Mouse (Mus musculus) right cerebral cortex, postnatal 36 days (tissue): ENCODE measurements around the gene Pate2.
A peak's percentile ranks its signal among the peaks of the same experiment; 100 is the strongest.

ENCODE experiments used
- DNase-seq, 2 experiments: peaks; one replicate each; pipeline ENCODE4 v3.0.0; 2022; ENCODE audit warnings: low spot score in 2 of 2, mixed read lengths in 1 of 2

Gene Pate2

DNA sequence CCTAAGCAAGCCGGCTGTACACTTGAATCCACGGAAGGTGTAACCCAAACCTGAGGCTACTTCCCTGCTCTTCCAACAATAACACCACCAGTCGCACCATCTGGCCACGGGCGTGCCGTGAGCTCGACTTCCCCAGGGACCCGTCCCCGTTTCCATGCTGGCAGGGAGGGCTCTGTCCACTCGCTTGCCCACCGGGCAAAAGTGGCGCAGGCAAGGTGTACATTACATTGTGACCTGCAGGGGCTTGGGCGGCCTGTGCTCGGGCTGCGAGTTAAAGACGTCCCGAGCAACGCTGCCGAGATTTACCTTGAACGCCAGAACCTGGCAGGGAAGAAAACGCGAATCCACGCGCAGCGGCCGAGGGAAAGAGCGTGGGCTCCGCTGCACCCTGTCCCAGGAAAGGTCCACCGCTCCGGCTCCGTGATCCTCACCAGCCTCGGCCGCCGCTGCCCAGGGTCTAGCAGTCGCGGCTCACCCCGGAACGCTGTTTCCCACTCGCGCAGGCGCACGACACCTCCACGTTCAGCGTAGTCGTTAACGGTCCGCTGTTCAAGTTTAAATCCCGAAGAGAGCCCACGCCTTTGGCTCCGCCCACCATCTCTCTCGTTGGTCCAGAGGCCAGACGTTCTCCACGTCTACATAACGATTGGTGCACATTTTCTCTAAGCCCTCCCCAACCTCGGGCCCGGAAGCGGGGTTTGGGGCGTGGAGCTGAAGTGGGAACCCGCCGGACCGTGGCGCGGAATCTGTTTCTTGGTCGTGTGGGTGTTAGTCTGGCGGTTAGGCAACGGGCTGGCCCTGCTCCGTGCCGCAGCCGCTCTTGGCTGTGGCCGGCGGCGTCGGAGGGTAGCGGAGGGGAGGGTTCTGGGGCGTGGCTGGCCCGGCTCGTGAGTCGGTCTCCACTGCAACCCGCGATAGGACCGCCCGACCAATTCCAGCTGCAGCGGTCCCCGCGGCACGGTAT, at the start of gene Pate2, which contains the start of gene Hyls1:
TSS of gene Pate2 (plus strand) at position 714 of the 964 bp plus-strand sequence.
TSS of gene Hyls1 (minus strand) at position 828 of the 964 bp plus-strand sequence.
- DNase-seq = peak; percentile 89 to 95

DNA sequence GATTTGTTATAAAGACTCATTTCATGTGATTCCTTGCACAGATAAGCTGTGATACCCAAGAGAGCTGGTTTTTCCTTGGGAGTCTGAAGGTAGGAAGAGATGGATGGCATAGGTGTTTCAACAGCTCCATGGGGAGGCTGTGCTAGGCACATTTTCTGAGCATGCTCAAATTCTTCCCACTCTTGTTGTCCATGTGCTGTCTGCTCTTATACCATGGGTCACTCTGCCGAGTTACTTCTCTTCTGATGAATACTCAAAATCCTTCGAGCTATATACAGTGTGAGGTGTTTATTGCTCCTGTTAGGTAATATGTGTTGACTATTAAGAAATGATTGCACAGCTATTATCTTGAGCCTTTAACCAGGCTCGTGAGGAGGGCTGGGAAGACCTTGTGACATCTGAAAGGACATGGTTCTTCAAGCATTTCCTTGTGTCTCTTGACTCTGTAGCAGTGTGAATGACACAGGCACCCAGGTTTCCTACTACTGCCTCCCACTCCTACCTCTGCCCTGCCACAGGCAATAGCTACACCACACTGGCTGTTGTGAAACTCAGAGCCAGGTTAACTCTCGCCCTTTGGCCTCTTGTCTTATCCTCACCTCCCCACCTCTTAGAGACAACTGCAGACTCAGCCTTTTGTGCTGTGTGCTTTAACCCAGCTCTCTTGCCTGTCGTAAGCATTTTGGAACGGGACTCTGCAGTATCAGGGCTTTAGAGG, 49.3 kb upstream of the Pate2 start:
- no peak for DNase-seq

DNA sequence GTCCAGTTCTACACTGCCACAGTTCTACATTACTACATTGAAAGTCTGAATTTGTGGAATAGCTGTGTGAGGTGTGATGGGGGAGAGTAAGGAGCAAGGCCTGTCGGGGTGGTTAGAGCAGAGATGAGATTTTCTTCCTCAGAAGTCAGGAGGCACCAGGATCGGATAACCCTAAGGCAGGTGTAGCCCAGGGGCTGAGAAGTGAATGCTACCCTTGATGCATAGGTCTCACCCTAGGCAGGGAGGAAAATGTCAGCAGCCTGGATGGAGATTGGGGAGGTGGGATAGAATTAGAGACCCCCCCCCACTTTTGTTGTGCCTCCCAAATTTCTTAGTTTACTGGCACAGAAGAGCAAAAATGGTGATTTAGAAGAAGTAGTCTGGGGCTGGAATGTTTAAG, 47.8 kb upstream of the Pate2 start:
- DNase-seq = no peak

DNA sequence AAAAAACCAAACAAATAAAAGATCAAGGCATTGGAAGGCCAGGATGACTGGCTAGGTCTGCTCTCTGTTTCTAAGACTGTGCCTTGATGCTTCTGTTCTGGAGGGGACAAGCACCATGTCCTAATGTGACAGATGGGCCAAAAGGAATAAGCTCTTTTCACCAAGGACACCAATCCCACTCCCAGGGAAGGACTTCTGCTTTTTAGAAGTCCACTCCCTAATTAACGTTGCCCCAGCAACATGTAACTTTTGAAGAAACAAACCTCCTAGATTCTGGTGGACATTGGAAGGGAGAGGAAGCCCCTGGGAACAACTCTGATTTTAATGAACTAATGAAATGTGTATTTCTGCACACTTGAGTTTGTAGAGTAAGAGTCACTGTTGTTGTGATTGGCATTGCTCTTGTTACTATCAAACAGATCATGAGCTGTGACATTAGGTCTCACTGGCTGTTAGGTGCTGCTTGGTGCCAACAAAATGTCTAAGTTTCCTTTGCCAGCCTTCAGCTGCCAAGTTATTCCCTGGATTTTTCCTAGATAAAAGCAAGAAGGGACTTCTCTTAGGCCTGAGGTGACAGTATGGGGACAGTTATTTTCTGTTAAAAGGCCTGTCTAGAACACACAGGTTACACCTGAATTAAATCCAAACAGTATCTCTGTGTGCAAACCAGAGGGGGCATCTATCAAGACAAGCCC, 47.1 kb upstream of the Pate2 start:
- no peak for DNase-seq

DNA sequence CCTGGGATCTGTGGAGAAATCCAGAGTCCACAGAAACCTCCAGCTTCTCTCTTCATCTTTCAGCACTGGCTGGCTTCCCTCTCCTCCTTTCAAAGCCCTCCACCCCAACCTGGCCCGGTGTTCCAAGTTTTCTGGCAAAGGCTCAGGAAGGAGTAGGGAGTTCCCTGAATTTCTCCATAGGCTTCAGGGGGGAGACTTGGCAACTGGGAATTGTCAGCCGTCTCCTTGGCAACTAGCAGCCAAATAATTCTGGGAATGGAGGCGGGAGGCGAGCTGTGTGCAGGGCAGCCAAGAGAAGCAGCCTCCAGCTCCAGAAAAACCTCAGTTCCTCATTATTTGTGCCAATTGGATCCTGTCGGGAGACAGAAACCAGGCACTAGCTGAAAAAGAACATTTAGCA, 46.5 kb upstream of the Pate2 start:
- DNase-seq = peak; percentile 43 to 70

DNA sequence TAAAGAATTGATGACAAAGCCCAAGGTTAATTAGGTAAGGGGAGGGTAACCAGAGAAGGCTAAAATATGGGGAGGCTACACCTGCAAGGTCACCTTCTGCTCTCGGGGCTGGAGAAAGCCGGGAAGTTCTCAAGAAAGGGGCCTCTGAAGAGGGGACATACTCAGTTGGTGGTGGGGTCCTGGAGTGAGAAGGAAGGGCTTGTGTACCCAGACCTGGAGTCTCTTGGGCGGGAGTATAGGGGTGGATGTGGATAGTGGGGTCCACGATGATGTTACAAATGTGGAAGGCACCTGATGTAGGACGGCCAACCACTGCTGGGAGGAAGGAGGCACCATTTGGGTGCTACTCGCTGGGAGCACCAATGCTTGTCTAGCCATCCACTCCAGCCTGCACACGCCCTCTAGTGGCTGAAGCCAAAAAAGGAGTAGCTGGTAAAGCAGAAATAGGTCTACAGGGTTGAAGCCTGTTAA, 46.1 kb upstream of the Pate2 start:
- DNase-seq = peak; percentile 59 to 68

DNA sequence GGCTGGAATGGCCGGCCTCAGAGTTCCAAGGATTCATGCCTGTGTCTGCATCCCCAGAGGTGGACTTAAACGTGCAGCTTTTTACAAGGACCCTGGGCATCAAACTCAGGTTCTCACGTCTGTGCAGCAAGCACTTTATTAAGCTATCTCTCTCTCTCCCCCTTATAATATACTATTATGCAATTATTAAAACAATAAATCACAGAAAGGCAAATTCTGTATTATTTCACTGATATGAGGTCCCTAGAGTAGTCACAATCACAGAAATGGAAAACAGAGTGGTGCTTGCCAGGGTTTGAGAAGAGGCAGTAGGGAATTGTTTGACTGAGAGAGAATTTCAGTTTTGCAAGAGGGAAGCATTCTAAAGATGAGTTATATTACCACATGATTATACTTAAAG, 40.9 kb upstream of the Pate2 start:
- no peak for DNase-seq

DNA sequence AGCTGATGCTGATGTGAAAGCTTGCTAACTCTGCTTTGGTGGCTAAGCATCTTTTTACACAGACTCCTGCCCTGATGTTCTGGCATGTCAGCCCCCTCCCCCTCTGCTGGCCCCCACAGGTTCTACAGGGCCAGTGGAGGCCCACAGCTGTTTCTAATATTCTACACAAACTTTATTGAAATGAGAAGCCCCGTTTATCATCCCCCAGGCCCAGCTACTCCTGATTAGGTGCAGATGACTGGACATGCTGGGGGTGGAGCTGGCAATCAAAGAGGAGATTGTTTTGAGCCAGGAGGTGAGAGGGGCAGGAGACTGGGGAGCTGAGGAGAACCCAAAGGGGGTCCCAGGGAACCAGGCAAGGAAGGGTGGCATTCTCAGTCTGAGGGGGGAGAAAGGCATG, 40.3 kb upstream of the Pate2 start:
- no peak for DNase-seq

DNA sequence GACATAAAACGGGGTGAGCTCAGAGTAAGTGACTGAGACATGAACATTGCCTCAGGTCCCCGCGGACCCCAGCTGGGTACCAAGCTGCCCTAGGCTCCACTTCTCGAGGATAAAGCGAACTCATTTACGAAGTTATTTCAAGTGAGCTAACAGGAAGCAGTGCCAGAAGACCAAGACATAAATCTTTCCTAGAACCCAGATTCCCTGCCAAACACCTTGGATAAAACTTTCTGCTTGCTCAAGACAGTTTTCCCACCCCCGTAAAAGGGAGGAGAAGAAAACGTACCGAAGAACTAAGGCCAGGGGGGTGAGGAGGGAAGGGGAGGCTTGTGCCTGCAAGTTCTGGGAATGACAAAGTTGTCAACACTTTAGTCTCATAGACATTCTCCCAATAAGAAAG, 36.8 kb upstream of the Pate2 start:
- DNase-seq = no peak

DNA sequence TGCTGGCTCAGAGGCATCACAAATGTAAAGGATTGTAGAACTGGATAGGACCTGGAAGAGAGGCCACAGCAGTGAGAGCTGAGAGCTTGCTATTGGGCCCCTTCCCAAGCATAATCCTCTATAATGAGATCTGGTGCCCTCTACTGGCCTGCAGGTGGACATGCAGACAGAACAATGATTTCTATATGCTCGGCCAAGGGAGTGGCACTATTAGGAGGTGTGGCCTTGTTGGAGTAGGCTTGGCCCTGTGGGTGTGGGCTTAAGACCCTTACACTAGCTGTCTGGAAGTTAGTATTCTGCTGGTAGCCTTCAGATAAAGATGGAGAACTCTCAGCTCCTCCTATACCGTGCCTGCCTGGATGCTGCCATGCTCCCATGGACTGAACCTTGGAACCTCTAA, 35.0 kb upstream of the Pate2 start:
- no peak for DNase-seq

DNA sequence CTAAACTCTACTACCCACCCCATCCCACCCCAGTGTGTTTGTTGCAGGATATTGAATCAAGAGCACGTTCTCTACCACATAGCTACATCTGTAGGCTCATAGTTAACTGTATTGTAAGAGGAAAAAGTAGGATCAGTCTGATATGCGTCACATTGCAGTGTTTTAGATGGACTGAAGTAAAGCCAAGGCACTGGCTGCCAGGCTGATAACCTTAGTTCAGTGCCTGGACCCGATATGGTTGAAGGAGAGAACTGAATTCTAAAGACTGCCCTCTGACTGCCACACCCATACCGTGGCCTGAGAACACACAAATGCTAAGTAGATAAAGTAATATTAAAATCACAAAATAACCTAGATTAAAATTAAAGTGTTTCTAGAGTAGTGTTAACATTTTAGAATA, 34.2 kb upstream of the Pate2 start:
- DNase-seq = no peak

DNA sequence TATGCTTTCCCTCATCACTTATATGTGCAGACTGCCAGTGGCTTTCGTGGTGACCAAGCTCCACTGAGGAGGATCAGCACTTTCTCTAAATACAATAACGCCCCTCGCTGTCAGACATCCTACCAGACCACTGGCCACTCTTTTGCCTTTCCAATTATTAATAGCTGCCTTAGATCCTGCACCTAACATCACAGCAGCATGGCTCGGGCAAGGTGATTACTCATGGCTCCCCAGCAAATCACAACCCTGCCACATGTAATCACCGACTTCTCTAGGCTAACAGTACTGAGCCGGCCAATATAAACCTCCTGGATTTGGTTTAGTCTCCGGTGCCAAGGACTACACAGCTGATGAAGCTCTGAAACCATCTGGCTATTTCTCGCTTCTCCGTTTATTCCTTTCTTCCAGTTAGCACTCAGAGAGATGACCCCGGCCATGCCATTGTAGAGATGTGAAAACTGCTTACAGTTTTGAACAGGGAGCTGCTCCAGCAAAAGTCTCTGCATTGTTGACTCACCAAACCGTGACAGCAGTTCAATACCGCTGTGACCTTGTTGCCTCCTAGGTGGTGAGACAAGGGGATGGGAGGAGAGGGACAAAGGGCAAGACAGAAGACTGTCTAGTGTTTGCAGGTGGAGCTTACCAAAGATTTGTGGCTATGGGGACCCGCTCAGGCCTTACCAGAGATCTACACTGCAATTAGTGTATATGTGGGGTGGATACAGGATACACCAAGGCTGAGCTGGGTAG, 30.9 kb upstream of the Pate2 start:
- DNase-seq = no peak

DNA sequence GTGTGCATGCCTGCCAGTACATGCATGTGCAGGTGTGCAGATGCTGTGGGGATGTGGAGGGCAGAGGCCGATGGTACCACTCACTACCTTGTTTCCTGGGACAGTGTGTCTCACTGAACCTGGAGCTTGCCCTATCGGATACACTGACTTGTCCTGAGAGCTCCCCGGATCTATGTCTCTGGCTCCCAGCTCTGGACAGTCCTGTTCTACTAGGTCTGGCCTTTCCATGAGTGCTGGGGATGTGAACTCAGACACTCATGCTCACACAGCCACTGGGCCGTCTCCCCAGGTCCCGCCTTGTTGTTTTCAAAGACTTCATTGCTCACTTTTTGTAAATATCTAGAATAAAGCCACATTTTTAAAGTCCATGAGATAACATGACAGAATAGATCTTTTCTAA, 29.1 kb upstream of the Pate2 start:
- DNase-seq = no peak

DNA sequence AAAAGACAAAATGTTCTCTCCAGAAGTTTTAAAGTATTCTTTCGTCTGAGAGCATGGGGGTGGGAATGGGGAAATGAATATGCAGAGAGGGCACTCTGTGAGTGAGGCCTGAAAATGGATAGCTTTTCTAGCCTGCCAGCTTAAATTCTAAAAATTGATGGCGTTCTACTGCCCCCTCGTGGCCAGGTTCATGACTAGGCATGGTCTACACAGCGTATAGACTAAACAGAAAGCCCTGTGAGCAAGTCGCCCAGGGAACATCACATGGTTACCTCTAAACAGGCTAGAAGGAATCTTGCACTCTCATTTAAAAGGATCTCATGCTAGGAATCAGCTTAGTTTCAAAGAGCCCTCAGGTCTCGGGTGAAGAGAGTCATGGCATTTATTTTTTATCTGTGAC, 28.6 kb upstream of the Pate2 start:
- DNase-seq = peak; percentile 43 to 55

DNA sequence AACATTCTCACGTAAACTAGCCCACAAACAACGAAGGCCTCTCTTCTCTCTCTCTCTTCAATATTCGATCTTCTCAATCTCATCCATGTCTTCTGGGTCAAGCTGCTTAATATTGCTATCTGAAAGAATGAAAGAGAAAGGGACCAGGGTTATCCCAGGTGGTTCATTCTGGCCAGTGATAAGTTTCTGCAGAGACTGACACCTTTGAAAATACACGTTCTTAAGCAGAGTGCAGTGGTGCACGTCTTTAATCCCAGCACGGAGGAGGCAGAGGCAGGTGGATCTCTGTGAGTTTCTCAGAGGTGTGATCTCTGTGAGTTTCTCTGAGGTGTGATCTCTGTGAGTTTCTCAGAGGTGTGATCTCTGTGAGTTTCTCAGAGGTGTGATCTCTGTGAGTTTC, 28.1 kb upstream of the Pate2 start:
- no peak for DNase-seq

DNA sequence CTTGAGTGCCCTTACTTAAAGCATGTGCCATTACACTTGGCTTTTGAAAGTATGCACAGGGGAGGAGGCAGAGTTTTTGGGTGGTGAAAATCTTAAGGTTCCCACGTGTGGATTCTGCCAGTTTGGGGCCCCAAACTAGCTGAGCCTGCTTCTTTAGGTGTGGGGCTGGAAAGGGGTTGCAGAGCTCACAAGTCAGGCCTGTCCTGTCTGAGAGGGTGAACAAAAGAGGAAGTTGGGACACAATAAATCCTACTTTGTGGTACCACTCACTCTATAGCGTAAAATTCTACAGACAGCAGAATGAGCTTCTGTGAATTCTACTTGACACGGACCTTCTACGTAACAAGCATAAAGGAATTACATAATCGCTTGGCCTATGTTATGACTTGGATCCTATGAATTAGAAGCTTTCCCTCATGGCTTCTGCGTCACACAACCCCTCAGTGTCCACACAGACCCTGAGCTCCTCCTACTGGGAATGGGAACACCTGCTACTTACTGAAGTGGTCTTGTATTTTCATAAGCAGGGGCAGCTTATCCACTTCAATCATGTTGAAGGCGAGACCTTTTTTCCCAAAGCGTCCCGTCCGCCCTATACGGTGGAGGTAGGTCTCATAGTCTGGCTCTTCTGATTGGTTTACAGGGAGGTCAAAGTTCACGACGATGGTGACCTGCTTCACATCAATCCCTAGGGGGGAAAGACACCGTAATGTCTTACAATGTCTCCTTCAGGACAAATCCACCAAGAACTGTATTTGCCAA, 26.8 kb upstream of the Pate2 start:
- DNase-seq = no peak

DNA sequence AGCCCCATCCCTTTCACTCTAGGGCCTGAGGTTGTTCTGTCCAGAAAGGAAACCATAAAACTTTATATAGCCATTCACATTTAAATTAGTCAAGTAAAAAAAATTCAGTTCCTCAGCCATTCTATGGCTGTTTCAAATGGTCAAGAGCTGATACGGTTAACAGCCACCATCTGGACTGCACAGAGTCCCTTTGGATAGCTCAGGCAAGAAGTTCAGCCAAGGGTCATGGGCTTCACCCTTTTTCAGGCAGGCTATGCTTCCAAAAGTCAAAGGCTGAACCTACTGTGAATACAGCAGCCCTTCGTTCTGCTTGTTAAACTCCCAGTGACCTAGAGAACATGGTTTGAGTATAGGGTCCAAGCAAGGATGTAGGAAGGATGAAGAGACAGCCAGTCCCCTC, 25.4 kb upstream of the Pate2 start:
- no peak for DNase-seq

DNA sequence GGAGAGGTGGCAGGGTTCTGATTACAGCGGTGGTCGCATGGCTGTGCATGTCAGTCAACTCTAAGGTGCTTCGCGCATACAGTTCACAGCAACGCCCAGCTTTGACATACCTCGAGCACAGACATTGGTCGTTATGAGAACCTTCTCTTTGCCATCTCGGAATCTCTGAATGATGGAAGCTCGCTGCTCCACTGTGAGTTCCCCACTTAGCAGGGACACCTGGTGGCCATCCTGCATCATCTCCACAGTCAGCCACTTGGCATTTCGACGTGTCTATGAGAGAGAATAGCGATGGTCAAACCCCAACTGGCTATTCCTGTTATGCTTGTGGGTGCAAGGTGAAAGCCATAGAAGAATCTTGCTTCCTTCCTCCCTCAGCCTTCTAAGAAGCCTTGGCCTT, 24.4 kb upstream of the Pate2 start:
- DNase-seq = no peak

DNA sequence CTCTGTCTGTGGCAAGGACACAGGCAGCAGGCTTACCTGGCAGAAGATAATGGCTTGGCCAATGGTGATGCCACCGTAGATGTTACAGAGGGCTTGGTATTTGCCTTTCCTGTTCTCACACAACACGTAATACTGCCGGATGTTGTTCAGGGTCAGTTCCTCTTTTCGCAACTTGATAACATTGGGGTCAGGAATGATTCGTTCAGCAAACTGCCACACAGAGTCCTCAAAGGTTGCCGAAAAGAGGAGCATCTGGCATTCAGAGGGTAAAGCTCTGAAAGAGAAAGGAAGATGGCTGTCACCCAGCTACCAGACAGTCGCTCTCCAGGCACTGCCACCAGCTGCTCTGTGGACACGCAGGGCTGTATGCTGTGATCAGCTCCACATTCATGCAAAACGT, 23.3 kb upstream of the Pate2 start:
- DNase-seq = no peak

DNA sequence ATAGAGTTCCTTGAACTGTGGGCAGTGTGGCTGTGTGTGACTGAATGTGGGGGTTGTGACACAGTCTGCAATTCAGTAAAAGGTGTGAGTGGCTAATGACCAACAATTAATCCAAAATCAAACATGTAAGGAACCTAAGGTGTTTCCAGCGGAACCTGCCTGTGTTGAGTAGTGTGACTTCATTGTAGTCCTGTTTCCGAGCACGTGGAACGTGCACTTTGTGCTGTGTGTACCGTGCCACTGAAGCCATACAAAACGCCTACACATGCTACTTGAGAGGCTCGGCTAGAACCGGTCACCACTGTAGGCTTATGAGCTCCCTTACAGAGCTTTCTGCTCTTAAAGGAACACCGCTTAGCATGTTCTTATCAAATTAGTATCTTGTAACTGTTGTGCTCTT, 21.6 kb upstream of the Pate2 start:
- DNase-seq = no peak
